Mouse (Mus musculus) ES-E14 (cell line): ENCODE measurements at regions not wholly inside any gene's neighbourhood (a gene's known extent, or its start where the extent isn't known, plus 50 kb on each side); places are given as distances from the start of the nearest gene placed in this dataset.

ENCODE experiments used
- HCFC1 ChIP-seq: IDR thresholded peaks from 2 replicates; pipeline ENCODE4 v1.6.1; 2012; ENCODE audit warnings: low read length, inconsistent platforms, borderline replicate concordance; ENCODE audit not compliant: insufficient read depth
- ZNF384 ChIP-seq: IDR thresholded peaks from 2 replicates; pipeline ENCODE4 v1.6.1; 2012; ENCODE audit warnings: low read depth, low read length, inconsistent platforms

DNA sequence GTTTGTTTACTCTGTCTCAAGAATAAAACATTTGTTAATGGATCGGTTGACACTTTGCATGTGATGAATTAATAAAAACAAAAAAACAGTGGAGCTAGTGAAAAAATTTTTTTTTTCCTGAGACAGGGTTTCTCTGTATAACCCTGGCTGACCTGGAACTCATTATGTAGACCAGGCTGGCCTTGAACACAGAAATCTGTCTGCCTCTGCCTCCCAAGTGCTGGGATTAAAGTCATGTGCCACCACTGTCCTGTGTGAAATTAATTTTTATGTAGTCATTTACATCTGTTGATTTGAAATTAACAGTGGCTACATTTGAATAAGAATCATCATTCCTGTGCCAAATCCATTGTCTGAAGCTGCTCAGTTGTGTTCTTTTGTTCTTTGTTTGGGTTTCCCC lies 2050.4 kb downstream of the A830018L16Rik start:
- TF ChIP-seq ZNF384 = no peak
- TF ChIP-seq HCFC1 = no peak
